Mouse (Mus musculus): ENCODE measurements around the gene Tpgs1. TPM values are rescaled to one million over a fixed set of nuclear protein-coding genes. Genes with fewer than 3 reads are reported as not detected.

Gene Tpgs1
- polyA plus RNA-seq, 3 experiments from 2014 or later, result 15.9 to 25.7 (median 17.5) TPM

DNA sequence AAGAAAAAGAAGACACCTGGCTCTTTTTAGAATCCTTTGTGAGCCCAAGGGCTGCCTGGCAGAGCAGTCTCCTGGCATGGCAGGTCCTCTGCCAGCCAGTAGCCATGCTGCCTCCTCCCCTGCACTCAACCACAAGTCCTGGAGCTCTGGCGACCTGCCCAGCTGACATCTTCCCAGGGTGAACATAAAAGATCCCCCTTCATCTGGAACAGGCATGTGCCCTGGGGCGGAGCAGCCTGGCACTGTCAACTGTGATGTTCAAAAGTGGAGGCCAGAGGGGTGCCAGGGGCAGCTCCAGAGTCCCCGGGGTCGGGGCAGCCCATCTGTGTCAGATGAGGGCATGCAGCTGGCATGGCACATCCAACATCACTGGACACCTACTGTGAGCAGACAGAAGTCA, 45.8 kb downstream of the Tpgs1 start:
- no peak for ATAC-seq

GRCm38 (mm10) chr10:79716254-79716987, 47.3 kb downstream of the Tpgs1 start, which contains the start of gene Hcn2:
Hcn2 (plus strand) TSS chr10:79716634.
- no peak for ATAC-seq

- ATAC-seq, result no peak
These were observed 47.8 kb downstream of the Tpgs1 start for GRCm38 (mm10) chr10:79716988-79717355.

DNA sequence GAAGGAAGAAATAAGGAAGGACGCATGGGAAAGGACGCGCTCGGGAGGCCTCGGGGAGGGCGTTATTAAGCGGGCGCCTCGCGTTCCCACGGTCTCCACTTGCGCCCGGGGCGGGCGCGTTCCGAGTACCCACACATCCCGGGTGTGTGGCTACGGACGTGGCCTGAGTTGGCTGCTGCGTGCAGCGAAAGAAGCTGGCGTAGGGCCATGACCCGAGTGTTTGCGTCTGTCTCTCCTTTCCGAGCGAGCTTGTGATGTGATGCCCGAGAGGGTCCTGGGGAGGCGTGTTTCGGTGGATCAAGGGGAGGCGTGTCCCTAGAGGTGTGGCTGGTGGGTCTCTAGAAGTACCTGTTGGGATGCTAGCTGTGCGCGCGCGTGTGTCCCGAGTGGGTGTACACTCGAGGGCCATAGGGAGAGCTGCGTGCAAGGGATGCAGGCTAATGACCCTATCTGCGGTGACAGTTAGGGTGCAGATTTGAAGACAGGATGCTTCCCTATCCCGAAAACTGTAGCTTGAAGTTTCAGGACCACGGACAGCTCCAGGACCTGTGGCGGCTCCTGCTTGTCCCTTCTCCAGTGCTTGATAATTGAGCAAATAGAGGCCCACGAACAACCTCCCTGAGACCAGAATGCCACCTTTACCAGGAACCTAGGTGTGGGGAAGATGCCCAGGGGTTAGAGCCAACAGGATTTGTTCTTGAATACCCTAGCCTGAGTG, 48.6 kb downstream of the Tpgs1 start:
- no peak for ATAC-seq

DNA sequence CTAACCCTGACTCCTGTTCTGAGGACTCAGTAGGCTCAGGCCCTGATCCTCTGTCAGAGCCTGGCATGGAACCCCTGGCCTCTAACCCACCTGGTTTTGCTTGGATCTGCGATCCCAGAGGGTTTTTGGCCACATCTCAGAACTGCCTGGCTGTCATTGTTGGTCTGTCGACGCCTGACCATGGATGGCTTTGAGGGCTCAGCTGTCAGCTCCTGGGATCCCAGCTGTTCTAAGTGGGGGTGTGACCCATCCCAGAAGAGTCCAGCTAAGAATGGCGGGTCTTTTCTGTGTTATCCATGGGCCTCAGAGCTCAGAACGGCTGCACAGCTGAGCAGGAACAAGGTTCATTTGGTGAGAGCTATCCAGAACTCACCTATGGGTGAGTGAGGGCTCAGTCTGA, 51.9 kb downstream of the Tpgs1 start:
- no peak for ATAC-seq

DNA sequence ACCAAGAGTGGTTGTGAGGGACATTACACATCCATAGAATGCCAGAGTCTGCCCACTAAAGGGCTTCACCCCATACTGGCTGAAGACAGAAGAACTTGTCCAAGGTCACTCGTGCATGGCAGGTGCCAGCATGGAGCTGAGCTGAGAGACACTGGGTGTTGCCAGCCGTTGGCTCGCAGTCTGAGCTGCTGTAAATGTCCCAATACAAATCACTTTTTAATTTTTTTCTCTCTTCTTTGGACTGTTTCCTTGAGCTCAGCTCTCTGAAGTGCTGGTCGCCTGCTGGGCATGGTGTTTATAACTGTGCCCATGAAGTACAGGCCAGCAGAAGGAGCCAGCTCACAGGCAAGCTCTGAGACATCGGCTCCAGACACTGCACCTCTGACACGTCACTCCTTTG, 53.9 kb downstream of the Tpgs1 start:
- no peak for ATAC-seq

DNA sequence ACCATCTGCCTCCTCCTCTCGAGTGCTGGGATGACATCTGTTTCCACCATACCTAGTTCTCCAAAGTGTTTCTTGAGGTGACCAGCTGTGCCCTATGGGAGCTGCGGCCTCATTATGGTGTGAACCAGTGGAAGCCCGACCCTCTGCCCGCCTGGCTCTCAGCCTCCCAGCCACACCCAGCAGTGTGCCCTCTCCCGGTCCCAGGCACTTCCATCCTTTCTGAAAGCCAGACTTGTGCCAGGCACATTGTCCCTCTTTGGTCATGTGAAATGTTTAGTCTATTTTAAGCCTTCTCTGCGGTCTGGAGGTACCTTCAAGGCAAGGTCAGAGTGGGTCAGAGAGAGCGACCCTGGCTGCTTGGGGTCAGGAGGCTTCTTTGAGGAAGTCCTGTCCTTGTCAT, 54.5 kb downstream of the Tpgs1 start:
- no peak for ATAC-seq

Other genes with a start within 250 kb of the Tpgs1 start
- not detected for gene Vmn2r83, start 200.6 kb upstream of the Tpgs1 start, polyA plus RNA-seq (2017; shearing (Covaris generic))
- 1 to 10 TPM; 2.4 to 5.8 (median 2.9) TPM for gene Plpp2, start 135.6 kb upstream of the Tpgs1 start, polyA plus RNA-seq (2017; shearing (Covaris generic))
- 10 to 100 TPM; 11.6 to 15.0 (median 13.1) TPM for gene Mier2, start 114.2 kb upstream of the Tpgs1 start, polyA plus RNA-seq (2017; shearing (Covaris generic))
- gene Theg, start 82.0 kb upstream of the Tpgs1 start, polyA plus RNA-seq (2017; shearing (Covaris generic)), result not detected
- gene C2cd4c, start 55.3 kb upstream of the Tpgs1 start, polyA plus RNA-seq (2017; shearing (Covaris generic)), result not detected
- gene Shc2, start 31.5 kb upstream of the Tpgs1 start, polyA plus RNA-seq (2017; shearing (Covaris generic)), result not detected
- gene Odf3l2, start 23.6 kb upstream of the Tpgs1 start, polyA plus RNA-seq (2017; shearing (Covaris generic)), result not detected
- not detected for gene Madcam1, start 4.8 kb upstream of the Tpgs1 start, polyA plus RNA-seq (2017; shearing (Covaris generic))
- gene Cdc34, start 12.8 kb downstream of the Tpgs1 start, polyA plus RNA-seq (2017; shearing (Covaris generic)), result 10 to 100 TPM; 13.9 to 26.7 (median 20.5) TPM
- 1 to 10 TPM in 1 of 3 experiments, under 1 TPM in 2; 0.62 to 3.2 (median 0.94) TPM for gene Gzmm, start 19.7 kb downstream of the Tpgs1 start, polyA plus RNA-seq (2017; shearing (Covaris generic))
- 100 to 1,000 TPM; 116 to 152 (median 121) TPM for gene Bsg, start 35.1 kb downstream of the Tpgs1 start, polyA plus RNA-seq (2017; shearing (Covaris generic))
- gene Hcn2, start 47.3 kb downstream of the Tpgs1 start, polyA plus RNA-seq (2017; shearing (Covaris generic)), result not detected
- 10 to 100 TPM; 10.6 to 19.2 (median 17.1) TPM for gene Polrmt, start 77.2 kb downstream of the Tpgs1 start, polyA plus RNA-seq (2017; shearing (Covaris generic))
- under 1 TPM in 1 of 3 experiments, not detected in 2; 0.24 TPM for gene Fgf22, start 85.7 kb downstream of the Tpgs1 start, polyA plus RNA-seq (2017; shearing (Covaris generic))
- 1 to 10 TPM; 2.1 to 2.8 (median 2.7) TPM for gene Rnf126, start 97.6 kb downstream of the Tpgs1 start, polyA plus RNA-seq (2017; shearing (Covaris generic))
- 1 to 10 TPM in 1 of 3 experiments, under 1 TPM in 1, not detected in 1; 0.21 to 1.2 TPM for gene Fstl3, start 107.9 kb downstream of the Tpgs1 start, polyA plus RNA-seq (2017; shearing (Covaris generic))
- 1 to 10 TPM in 1 of 3 experiments, under 1 TPM in 1, not detected in 1; 0.57 to 1.1 TPM for gene Prss57, start 121.6 kb downstream of the Tpgs1 start, polyA plus RNA-seq (2017; shearing (Covaris generic))
- gene Palm, start 124.2 kb downstream of the Tpgs1 start, polyA plus RNA-seq (2017; shearing (Covaris generic)), result under 1 TPM in 1 of 3 experiments, not detected in 2; 0.43 TPM
- not detected for gene Misp, start 151.6 kb downstream of the Tpgs1 start, polyA plus RNA-seq (2017; shearing (Covaris generic))
- gene Ptbp1, start 185.1 kb downstream of the Tpgs1 start, polyA plus RNA-seq (2017; shearing (Covaris generic)), result 100 to 1,000 TPM in 2 of 3 experiments, 10 to 100 TPM in 1; 97.4 to 169 (median 149) TPM
- not detected for gene Prtn3, start 205.1 kb downstream of the Tpgs1 start, polyA plus RNA-seq (2017; shearing (Covaris generic))
- gene Plppr3, start 205.3 kb downstream of the Tpgs1 start, polyA plus RNA-seq (2017; shearing (Covaris generic)), result 1 to 10 TPM; 1.6 to 3.3 (median 2.2) TPM
- not detected for gene Elane, start 216.9 kb downstream of the Tpgs1 start, polyA plus RNA-seq (2017; shearing (Covaris generic))
- gene Cfd, start 221.5 kb downstream of the Tpgs1 start, polyA plus RNA-seq (2017; shearing (Covaris generic)), result not detected
- 1 to 10 TPM; 5.7 to 7.9 (median 7.1) TPM for gene Med16, start 239.6 kb downstream of the Tpgs1 start, polyA plus RNA-seq (2017; shearing (Covaris generic))
- gene Gm26602, start 241.5 kb downstream of the Tpgs1 start, polyA plus RNA-seq (2017; shearing (Covaris generic)), result 1 to 10 TPM in 1 of 3 experiments, not detected in 2; 5.5 TPM
- gene Kiss1r, start 247.6 kb downstream of the Tpgs1 start, polyA plus RNA-seq (2017; shearing (Covaris generic)), result not detected

All from inflammation-experienced regulatory T-cells, adult 6 months (primary cell).